Mouse (Mus musculus): ENCODE results near the gene Hist1h2bf. TPM values are rescaled to one million over a fixed set of nuclear protein-coding genes. Genes with fewer than 3 reads are reported as not detected.

Hist1h2bf gene
- polyA plus RNA-seq, 1 experiment from 2014 or later = 5.4 TPM

GRCm38 (mm10) chr13:23524654-23525053 is 49.3 kb downstream of the Hist1h2bf start:
- H3K4me2 ChIP-seq (ENCODE audit: low read depth, severe bottlenecking) = peak overlapping the region; percentile 7; the same call in 1 of the 2 replicates
- no peak for ATAC-seq (ENCODE audit: insufficient number of reproducible peaks, low FRiP score, low TSS enrichment, low read depth)
- peaks cover 4% of the 10 kb centered on the region for H3K4me1 ChIP-seq (ENCODE audit: control insufficient read depth, insufficient read depth, low read length)
- H3K27ac ChIP-seq (replicated peaks; ENCODE audit: low read depth, low read length) = no peak overlapping the region
- no peaks in the 10 kb centered on the region for H3K27me3 ChIP-seq (ENCODE audit: control insufficient read depth, insufficient read depth, low read length)
- H3K36me3 ChIP-seq (ENCODE audit: control insufficient read depth, insufficient read depth, low read length) = no peaks in the 10 kb centered on the region
- no peaks in the 10 kb centered on the region for H3K9me3 ChIP-seq (ENCODE audit: control insufficient read depth, low read length)
- 9% methylated on average over 5 of the region's 5 CpGs for WGBS
- DNase-seq (ENCODE audit: low spot score) = peak; percentile 93
- no peak overlapping the region for H3K4me3 ChIP-seq (ENCODE audit: low read depth, low read length)
- H3K9ac ChIP-seq (ENCODE audit: low read length) = no peak overlapping the region

GRCm38 (mm10) chr13:23523976-23524375 is 50.0 kb downstream of the Hist1h2bf start:
- no peak overlapping the region for H3K4me2 ChIP-seq (ENCODE audit: low read depth, severe bottlenecking)
- ATAC-seq (ENCODE audit: insufficient number of reproducible peaks, low FRiP score, low TSS enrichment, low read depth) = no peak
- H3K4me3 ChIP-seq (ENCODE audit: low read depth, low read length) = no peak overlapping the region
- H3K27ac ChIP-seq (replicated peaks; ENCODE audit: low read depth, low read length) = no peak overlapping the region
- H3K36me3 ChIP-seq (ENCODE audit: control insufficient read depth, insufficient read depth, low read length) = no peaks in the 10 kb centered on the region
- H3K9me3 ChIP-seq (ENCODE audit: control insufficient read depth, low read length) = no peaks in the 10 kb centered on the region
- peaks cover 1% of the 10 kb centered on the region for H3K4me1 ChIP-seq (ENCODE audit: control insufficient read depth, insufficient read depth, low read length)
- 56% methylated on average over 5 of the region's 5 CpGs for WGBS
- no peak overlapping the region for H3K9ac ChIP-seq (ENCODE audit: low read length)
- no peaks in the 10 kb centered on the region for H3K27me3 ChIP-seq (ENCODE audit: control insufficient read depth, insufficient read depth, low read length)
- DNase-seq (ENCODE audit: low spot score) = no peak

Small RNA genes lying within 50 kb of the gene (microRNA-seq; reads per million reads assigned to microRNA genes)
- gene Gm44297 (not detected), gene Gm44359 (not detected), gene Gm44394 (not detected)

Other genes starting within 250 kb of the Hist1h2bf start
- gene Zfp322a, start 205.0 kb downstream of the Hist1h2bf start, polyA plus RNA-seq (2014; fragmentation: Nextera tagmentation; extraction: Ambion mirVana) = 71.9 and 76.4 TPM in 2 replicates
- gene Abt1, start 150.3 kb downstream of the Hist1h2bf start, polyA plus RNA-seq (2014; fragmentation: Nextera tagmentation; extraction: Ambion mirVana) = 16.3 and 17.4 TPM in 2 replicates
- not detected in 2 replicates for gene Btn1a1, start 108.3 kb downstream of the Hist1h2bf start, polyA plus RNA-seq (2014; fragmentation: Nextera tagmentation; extraction: Ambion mirVana)
- 1.3 and 2.2 TPM in 2 replicates for gene Btn2a2, start 85.3 kb downstream of the Hist1h2bf start, polyA plus RNA-seq (2014; fragmentation: Nextera tagmentation; extraction: Ambion mirVana)
- 4.0 and 5.6 TPM in 2 replicates for gene Hist1h4h, start 43.1 kb downstream of the Hist1h2bf start, polyA plus RNA-seq (2014; fragmentation: Nextera tagmentation; extraction: Ambion mirVana)
- 5.1 and 7.9 TPM in 2 replicates for gene Hist1h2af, start 40.3 kb downstream of the Hist1h2bf start, polyA plus RNA-seq (2014; fragmentation: Nextera tagmentation; extraction: Ambion mirVana)
- gene Hist1h3g, start 38.8 kb downstream of the Hist1h2bf start, polyA plus RNA-seq (2014; fragmentation: Nextera tagmentation; extraction: Ambion mirVana) = 7.0 and 9.4 TPM in 2 replicates
- 0.79 and 1.0 TPM in 2 replicates for gene Hist1h2bh, start 30.8 kb downstream of the Hist1h2bf start, polyA plus RNA-seq (2014; fragmentation: Nextera tagmentation; extraction: Ambion mirVana)
- gene Hist1h3f, start 30.1 kb downstream of the Hist1h2bf start, polyA plus RNA-seq (2014; fragmentation: Nextera tagmentation; extraction: Ambion mirVana) = 1.4 and 2.0 TPM in 2 replicates
- 0.67 and 2.3 TPM in 2 replicates for gene Hist1h4f, start 22.5 kb downstream of the Hist1h2bf start, polyA plus RNA-seq (2014; fragmentation: Nextera tagmentation; extraction: Ambion mirVana)
- gene Hist1h1d, start 20.9 kb downstream of the Hist1h2bf start, polyA plus RNA-seq (2014; fragmentation: Nextera tagmentation; extraction: Ambion mirVana) = 0.54 and 0.56 TPM in 2 replicates
- gene Hist1h3e, start 11.8 kb downstream of the Hist1h2bf start, polyA plus RNA-seq (2014; fragmentation: Nextera tagmentation; extraction: Ambion mirVana) = 9.6 and 9.8 TPM in 2 replicates
- 98.4 and 102 TPM in 2 replicates for gene Hist1h2ae, start 3.0 kb downstream of the Hist1h2bf start, polyA plus RNA-seq (2014; fragmentation: Nextera tagmentation; extraction: Ambion mirVana)
- gene Hist1h2bg, start 2.8 kb downstream of the Hist1h2bf start, polyA plus RNA-seq (2014; fragmentation: Nextera tagmentation; extraction: Ambion mirVana) = 8.2 and 10.0 TPM in 2 replicates
- gene Hist1h2ad, start 185 bp upstream of the Hist1h2bf start, polyA plus RNA-seq (2014; fragmentation: Nextera tagmentation; extraction: Ambion mirVana) = 2.2 and 3.1 TPM in 2 replicates
- gene Hist1h3d, start 1.6 kb upstream of the Hist1h2bf start, polyA plus RNA-seq (2014; fragmentation: Nextera tagmentation; extraction: Ambion mirVana) = 12.6 and 13.2 TPM in 2 replicates
- 133 and 134 TPM in 2 replicates for gene Hist1h4d, start 7.4 kb upstream of the Hist1h2bf start, polyA plus RNA-seq (2014; fragmentation: Nextera tagmentation; extraction: Ambion mirVana)
- gene Hist1h2be, start 46.9 kb upstream of the Hist1h2bf start, polyA plus RNA-seq (2014; fragmentation: Nextera tagmentation; extraction: Ambion mirVana) = 3.1 and 3.9 TPM in 2 replicates
- 20.3 and 24.6 TPM in 2 replicates for gene Hist1h1e, start 48.4 kb upstream of the Hist1h2bf start, polyA plus RNA-seq (2014; fragmentation: Nextera tagmentation; extraction: Ambion mirVana)
- gene Hist1h2ac, start 109.8 kb upstream of the Hist1h2bf start, polyA plus RNA-seq (2014; fragmentation: Nextera tagmentation; extraction: Ambion mirVana) = 0.96 and 1.0 TPM in 2 replicates
- 19.9 and 21.1 TPM in 2 replicates for gene Hist1h2bc, start 110.0 kb upstream of the Hist1h2bf start, polyA plus RNA-seq (2014; fragmentation: Nextera tagmentation; extraction: Ambion mirVana)
- 0.28 TPM in 1 of 2 replicates, not detected in the other for gene Hist1h1t, start 121.6 kb upstream of the Hist1h2bf start, polyA plus RNA-seq (2014; fragmentation: Nextera tagmentation; extraction: Ambion mirVana)
- gene Hist1h4c, start 124.3 kb upstream of the Hist1h2bf start, polyA plus RNA-seq (2014; fragmentation: Nextera tagmentation; extraction: Ambion mirVana) = 6.6 and 7.9 TPM in 2 replicates
- 2.1 and 3.7 TPM in 2 replicates for gene Hfe, start 136.7 kb upstream of the Hist1h2bf start, polyA plus RNA-seq (2014; fragmentation: Nextera tagmentation; extraction: Ambion mirVana)
- 15.4 and 16.6 TPM in 2 replicates for gene Hist1h1c, start 164.6 kb upstream of the Hist1h2bf start, polyA plus RNA-seq (2014; fragmentation: Nextera tagmentation; extraction: Ambion mirVana)
- gene Hist1h3c, start 171.4 kb upstream of the Hist1h2bf start, polyA plus RNA-seq (2014; fragmentation: Nextera tagmentation; extraction: Ambion mirVana) = 13.3 and 14.0 TPM in 2 replicates
- 1.7 and 3.4 TPM in 2 replicates for gene Hist1h2bb, start 172.5 kb upstream of the Hist1h2bf start, polyA plus RNA-seq (2014; fragmentation: Nextera tagmentation; extraction: Ambion mirVana)
- gene Hist1h2ab, start 176.9 kb upstream of the Hist1h2bf start, polyA plus RNA-seq (2014; fragmentation: Nextera tagmentation; extraction: Ambion mirVana) = 63.8 and 65.5 TPM in 2 replicates
- 7.5 and 12.0 TPM in 2 replicates for gene Hist1h3b, start 178.1 kb upstream of the Hist1h2bf start, polyA plus RNA-seq (2014; fragmentation: Nextera tagmentation; extraction: Ambion mirVana)
- gene Hist1h4b, start 182.8 kb upstream of the Hist1h2bf start, polyA plus RNA-seq (2014; fragmentation: Nextera tagmentation; extraction: Ambion mirVana) = 6.3 and 7.9 TPM in 2 replicates
- gene Hist1h4a, start 187.0 kb upstream of the Hist1h2bf start, polyA plus RNA-seq (2014; fragmentation: Nextera tagmentation; extraction: Ambion mirVana) = 0.35 and 0.78 TPM in 2 replicates
- 5.1 and 5.4 TPM in 2 replicates for gene Hist1h3a, start 188.2 kb upstream of the Hist1h2bf start, polyA plus RNA-seq (2014; fragmentation: Nextera tagmentation; extraction: Ambion mirVana)
- gene Hist1h1a, start 189.5 kb upstream of the Hist1h2bf start, polyA plus RNA-seq (2014; fragmentation: Nextera tagmentation; extraction: Ambion mirVana) = 2.8 and 4.1 TPM in 2 replicates
- gene Trim38, start 195.7 kb upstream of the Hist1h2bf start, polyA plus RNA-seq (2014; fragmentation: Nextera tagmentation; extraction: Ambion mirVana) = 0.30 TPM in 1 of 2 replicates, not detected in the other
- gene Slc17a2, start 232.8 kb upstream of the Hist1h2bf start, polyA plus RNA-seq (2014; fragmentation: Nextera tagmentation; extraction: Ambion mirVana) = not detected in 2 replicates